Mouse (Mus musculus): ENCODE data around the gene Cfap74.

DNA sequence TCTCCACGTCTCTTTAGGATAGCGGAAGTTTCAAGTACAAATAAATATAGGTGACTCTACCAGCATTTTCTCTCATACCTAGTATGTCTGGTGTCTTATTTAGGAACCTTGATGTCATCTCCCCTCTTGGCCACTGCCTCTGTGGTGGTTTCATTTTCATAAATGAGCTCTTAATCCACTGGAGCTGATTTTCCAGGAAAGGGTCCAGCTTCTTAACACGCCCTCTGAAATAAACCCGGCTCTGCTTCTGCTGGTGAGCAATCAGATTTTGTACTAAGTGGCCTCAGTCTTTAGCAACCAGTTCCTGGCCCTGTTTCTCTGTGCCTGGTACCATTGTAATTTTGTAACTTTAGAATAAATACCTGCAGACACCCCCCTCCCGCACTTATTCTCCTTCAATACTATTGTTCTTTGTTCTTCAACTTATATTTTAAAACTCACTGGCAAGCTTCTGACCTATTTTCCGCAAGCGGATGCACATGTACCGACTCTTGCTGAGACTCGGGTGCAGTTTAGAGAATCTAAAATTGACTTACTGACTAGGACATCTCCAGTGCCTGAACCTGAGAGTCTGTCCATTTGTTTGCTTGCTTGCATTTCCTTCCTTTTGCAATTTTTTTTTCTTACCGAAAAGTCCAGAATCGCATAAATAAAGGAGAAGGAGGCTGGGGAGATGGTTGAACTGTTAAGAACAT is 4.8 kb downstream of the Cfap74 start:
- TF ChIP-seq POLR2A (IDR thresholded peaks at IDR 0.05; ENCODE audit: borderline replicate concordance, extremely low read depth, low read depth, low read length), result no peak
- no peak for TF ChIP-seq CTCF (IDR thresholded peaks at IDR 0.05; ENCODE audit: insufficient read depth, low read length)

All from lung, adult 2 months (tissue).